Mouse (Mus musculus) brain, embryonic 14.5 days (tissue): ENCODE measurements around the gene Kif3a. TPM values are rescaled to one million over a fixed set of nuclear protein-coding genes. Genes with fewer than 3 reads are reported as not detected.
A peak's percentile ranks its signal among the peaks of the same experiment; 100 is the strongest.

Source experiments
- DNase-seq: peaks from one replicate; pipeline ENCODE4 v3.0.0-alpha.2; 2011; ENCODE audit warnings: low read depth
- CTCF ChIP-seq: fragments of 200-500 bp; IDR thresholded peaks from 2 replicates; pipeline ENCODE4 v1.5.1; 2012; ENCODE audit warnings: inconsistent platforms, mild to moderate bottlenecking, moderate library complexity, borderline replicate concordance; ENCODE audit not compliant: insufficient read depth, insufficient read length; ENCODE audit errors: extremely low read depth
- POLR2A ChIP-seq: fragments of 200-500 bp; IDR thresholded peaks from 2 replicates; pipeline ENCODE4 v1.6.1; 2012; ENCODE audit warnings: mild to moderate bottlenecking, inconsistent platforms, borderline replicate concordance; ENCODE audit not compliant: poor library complexity, insufficient read depth, insufficient read length, severe bottlenecking; ENCODE audit errors: extremely low read depth
- polyA plus RNA-seq: library from polyadenylated mRNA; depleted of rRNA; stranded (reverse); fragments of >200 nt; gene quantifications from 2 replicates; pipeline ENCODE4 v1.2.3, GENCODE M21; 2012

Kif3a gene
- polyA plus RNA-seq, 1 experiment, result 100 TPM

GRCm38 (mm10) chr11:53619428-53619827, 52.2 kb downstream of the Kif3a start:
- no peak for TF ChIP-seq POLR2A
- TF ChIP-seq CTCF, result no peak

GRCm38 (mm10) chr11:53620094-53620493, 52.9 kb downstream of the Kif3a start:
- no peak for TF ChIP-seq POLR2A
- no peak for TF ChIP-seq CTCF
- DNase-seq, result no peak

More at GRCm38 (mm10) chr11:53619428-53619827, 52.2 kb downstream of the Kif3a start:
- no peak for DNase-seq

- no peak for DNase-seq
- TF ChIP-seq CTCF (no peak), POLR2A (no peak)
Measured at GRCm38 (mm10) chr11:53621582-53622439, 54.6 kb downstream of the Kif3a start.

GRCm38 (mm10) chr11:53622440-53622806, 55.2 kb downstream of the Kif3a start:
- no peak for DNase-seq
- TF ChIP-seq POLR2A (no peak), CTCF (no peak)

- no peak for TF ChIP-seq POLR2A
- TF ChIP-seq CTCF, result no peak
- no peak for DNase-seq
Measured at GRCm38 (mm10) chr11:53623573-53623972, 56.4 kb downstream of the Kif3a start.

GRCm38 (mm10) chr11:53624124-53624523, 56.9 kb downstream of the Kif3a start:
- TF ChIP-seq POLR2A, result no peak
- TF ChIP-seq CTCF, result no peak

GRCm38 (mm10) chr11:53626802-53627373, 59.7 kb downstream of the Kif3a start:
- no peak for TF ChIP-seq POLR2A
- no peak for TF ChIP-seq CTCF
- no peak for DNase-seq

More at GRCm38 (mm10) chr11:53624124-53624523, 56.9 kb downstream of the Kif3a start:
- no peak for DNase-seq

- DNase-seq, result peak; percentile 89
- no peak for TF ChIP-seq POLR2A
- peak; percentile 86; the same call in 1 of the 2 replicates for TF ChIP-seq CTCF
Measured at GRCm38 (mm10) chr11:53627859-53628258, 60.7 kb downstream of the Kif3a start.

- TF ChIP-seq CTCF (peak; percentile 53; the same call in 1 of the 2 replicates), POLR2A (no peak)
- DNase-seq, result no peak
Measured at GRCm38 (mm10) chr11:53632122-53632733, 65.0 kb downstream of the Kif3a start.

GRCm38 (mm10) chr11:53633644-53634043, 66.5 kb downstream of the Kif3a start:
- no peak for DNase-seq
- TF ChIP-seq POLR2A (no peak), CTCF (no peak)

GRCm38 (mm10) chr11:53634556-53634955, 67.4 kb downstream of the Kif3a start, which contains the start of gene Il13:
Il13 (minus strand) TSS chr11:53634702.
- DNase-seq, result no peak
- TF ChIP-seq CTCF (no peak), POLR2A (no peak)
